Mouse (Mus musculus): ENCODE results near the gene Plekhm3.

Plekhm3 gene

DNA sequence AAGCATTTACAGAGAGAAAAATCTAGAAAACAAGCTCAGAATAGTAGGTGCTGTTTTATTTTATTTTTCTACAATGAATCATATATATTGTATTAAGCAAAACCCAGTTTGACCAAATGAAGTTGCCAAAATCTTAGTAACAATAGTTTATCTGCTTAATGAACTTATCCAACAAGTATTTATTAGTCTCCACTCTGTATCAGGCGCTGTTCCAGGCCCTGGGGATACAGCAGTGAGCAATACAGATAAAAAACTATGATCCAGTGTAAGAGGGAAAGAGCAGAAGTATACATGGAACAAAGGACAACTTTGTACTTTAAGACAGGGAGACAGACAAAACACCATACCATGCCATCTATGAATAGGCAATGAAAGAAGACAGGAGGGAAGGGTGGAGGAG lies 81.5 kb downstream of the Plekhm3 start:
- no peak for DNase-seq

DNA sequence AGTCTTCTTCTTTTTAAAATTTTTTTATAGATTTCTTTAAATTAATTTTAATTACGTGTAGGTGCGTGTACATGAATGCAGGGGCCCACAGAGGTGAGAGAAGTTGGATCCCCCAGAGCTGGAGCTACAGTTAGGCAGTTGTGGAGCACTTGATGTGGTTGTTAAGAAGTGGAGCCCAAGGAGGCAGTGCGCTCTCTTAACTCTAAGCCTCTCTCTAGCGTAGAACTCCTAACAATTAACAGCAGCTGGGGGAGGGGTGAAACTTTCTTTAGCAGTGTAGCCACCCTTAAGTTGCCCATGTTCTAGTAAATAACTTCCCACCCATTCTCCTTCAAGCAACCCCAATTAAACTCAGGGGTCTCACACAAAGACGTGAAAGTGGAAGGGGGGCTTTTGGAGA lies 84.7 kb downstream of the Plekhm3 start:
- no peak for DNase-seq

DNA sequence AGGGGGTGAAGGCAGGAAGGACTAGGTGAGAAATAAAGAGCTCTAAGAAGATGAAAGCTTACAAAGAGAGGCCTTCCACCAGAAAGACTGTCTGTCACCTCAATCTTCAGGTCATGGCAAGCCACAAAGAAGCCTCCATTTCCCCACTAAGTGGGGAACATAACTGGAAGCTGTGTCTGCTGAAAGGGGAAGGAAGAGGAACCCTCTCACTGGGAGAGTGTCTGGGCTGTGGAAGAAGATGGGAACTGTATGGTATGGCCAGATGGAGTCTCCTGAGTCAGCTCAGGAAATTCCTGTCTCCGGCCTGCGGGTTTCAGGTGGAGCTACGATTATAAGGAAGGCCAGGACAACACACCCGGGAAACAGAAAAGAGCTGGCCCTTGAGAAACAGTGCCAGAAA lies 88.9 kb downstream of the Plekhm3 start:
- no peak for DNase-seq

DNA sequence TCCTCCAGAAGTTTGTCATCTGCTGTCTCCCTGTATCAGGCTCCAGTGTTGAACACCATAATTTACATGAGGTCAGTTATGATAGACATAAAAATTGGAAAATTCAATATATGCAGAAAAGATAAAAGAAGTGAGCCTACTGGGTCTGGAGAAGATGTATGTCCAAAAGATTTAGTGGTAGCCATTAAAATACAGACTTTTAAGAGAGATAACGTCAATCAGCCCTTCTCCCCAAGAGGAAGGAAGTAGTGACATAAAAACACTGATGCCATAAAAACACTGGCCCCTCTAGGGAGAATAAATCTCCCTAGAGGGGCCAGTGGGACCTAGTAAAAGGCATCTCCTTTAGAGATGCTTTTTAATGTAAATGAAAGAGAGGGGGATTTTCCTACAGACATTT lies 90.5 kb downstream of the Plekhm3 start:
- DNase-seq = no peak

DNA sequence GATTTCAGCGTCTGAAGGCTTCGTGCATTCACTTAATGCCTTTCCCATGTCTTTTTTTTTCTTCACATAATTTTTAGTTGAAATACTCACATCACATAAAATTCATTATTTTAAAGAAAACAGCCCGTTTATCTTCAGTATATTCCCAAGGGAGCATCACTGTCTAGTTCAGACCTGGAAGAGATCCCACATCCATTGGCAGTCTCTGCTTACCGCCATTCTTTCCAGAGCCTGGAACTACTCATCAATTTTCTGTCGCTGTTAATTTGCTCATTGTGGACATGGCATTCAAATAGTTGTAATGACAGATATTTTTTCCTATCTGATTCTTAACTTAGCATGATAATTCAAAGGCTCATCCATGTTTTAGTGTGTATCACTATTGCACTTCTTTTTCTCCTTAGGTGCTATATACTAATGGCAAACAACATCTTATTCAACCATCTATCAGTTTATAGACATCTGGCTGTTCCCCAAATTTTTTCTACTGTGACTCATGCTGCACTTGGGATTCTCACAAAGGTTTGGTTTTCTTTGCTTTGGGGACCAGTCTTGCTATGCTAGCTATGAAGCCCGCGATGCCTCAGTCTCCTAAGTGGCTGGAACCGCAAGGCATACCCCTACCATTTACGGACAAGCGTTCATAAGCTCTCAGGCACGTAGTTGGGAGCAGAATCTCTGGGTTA lies 96.2 kb downstream of the Plekhm3 start:
- DNase-seq = no peak

DNA sequence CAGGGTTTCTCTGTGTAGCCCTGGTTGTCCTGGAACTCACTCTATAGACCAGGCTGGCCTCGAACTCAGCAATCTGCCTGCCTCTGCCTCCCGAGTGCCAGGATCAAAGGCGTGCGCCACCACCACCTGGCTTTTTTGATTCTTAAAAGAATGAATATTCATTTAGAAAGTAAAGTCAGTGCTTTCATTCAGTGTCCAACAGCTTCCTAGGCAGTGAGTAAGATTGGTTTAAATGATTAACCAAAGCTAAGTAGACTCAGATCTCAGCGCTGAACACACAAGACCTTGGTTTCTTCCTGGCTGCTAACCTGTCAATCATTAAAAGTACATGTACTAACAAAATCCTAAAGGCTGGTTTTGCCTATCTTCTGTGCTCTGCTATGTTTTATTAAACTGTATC lies 96.8 kb downstream of the Plekhm3 start:
- DNase-seq = no peak

DNA sequence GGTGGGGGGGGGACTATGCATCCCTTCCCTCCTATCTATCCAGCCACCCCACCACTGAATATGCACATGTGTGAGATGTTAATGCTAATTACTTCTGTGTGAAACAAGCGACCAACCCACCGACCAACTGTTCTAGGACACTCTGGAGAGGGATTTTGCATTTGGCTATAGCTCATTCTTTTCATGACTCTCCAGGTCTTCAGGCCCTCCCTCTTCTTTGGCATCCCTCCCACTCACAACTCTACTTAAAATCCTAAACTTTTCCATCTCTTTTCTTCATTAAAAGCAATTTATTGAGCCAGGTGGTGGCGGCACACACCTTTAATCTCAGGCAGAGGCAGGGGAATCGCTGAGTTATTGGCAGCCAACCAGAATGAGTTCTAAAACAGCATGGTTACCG lies 101.8 kb downstream of the Plekhm3 start:
- DNase-seq = no peak

DNA sequence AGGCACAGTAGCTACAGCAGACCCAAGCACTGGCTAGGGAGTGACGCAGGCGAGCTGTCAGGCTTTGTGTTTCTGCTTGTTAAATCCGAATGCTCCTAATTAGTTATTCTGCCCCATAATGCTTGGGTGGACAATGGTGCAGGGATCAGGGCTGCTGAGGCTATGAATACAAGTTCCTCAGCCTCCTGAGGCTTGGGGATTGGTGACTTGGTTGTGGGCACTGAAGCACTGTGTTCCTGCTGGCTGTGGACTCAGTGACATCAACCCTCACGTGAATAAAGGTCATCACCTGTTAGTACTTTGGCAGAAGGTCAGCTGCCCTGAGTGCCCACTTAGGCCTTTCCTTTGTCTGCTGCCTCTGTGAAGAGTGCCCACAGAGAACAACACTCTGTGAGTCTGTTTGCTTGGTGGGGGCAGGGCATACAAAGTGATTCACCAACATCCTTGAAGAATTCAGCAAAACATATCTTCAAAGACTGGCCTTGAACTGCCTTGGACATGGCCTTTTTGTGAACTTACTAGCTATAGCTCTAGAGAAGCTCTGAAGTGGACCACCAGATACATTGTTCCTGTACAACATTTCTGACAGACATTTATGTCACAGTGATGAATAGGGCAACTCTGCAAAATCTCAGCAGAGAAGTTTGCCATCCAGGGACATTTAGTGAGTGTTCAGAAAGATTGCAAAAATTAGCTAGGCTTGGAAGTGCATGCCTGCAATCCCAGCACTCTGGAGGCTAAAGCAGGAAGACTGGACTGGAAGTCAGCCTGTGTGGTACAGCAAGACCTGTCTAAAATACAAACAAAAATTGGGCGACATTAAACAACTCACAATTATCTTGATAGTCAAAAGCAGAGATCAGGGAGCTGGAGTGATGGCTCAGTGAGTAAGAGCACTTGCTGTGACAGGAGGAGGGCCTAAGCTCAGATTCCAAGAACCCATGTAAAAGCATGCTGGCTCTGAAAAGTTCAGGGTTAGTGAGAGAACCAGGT lies 102.6 kb downstream of the Plekhm3 start:
- DNase-seq = peak; percentile 80 to 88

DNA sequence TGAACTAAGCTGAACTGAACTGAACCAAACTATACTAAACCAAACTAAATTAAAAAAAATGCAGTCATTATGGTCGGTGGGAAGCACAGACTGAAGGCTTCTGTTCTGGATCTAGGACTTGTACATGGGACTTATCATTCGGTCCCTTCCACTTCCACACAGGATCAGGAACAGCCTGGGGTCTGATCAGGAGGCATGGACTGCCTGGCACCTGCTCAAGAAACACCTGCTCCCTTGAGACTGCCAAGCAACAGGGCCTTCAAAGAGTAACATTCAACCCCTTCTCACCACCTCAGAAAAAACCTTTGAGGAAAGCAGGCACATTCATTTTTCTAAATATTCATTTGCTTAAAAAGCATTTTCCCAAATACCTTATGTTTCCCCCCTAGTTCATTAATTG lies 103.4 kb downstream of the Plekhm3 start:
- no peak for DNase-seq

DNA sequence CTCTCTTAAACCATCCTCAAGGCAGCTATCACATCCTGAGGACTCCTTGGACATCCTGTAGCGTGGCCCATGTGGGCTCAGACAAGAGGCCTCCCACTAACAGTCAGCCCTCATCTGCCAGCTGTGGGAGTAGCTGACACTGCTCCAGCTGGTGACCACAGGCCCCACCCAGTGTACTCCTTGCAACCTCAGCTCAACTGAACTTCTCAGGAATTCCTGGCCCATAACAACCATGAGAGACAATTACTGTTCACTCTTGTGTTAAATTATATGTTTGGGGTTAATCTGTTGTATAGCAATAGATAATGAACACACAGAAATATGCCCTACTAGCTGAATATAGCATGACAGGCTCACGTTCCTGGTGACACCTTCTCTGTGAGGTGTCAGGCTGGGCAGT lies 104.4 kb downstream of the Plekhm3 start:
- peak in 1 of 2 experiments; percentile 35 for DNase-seq

DNA sequence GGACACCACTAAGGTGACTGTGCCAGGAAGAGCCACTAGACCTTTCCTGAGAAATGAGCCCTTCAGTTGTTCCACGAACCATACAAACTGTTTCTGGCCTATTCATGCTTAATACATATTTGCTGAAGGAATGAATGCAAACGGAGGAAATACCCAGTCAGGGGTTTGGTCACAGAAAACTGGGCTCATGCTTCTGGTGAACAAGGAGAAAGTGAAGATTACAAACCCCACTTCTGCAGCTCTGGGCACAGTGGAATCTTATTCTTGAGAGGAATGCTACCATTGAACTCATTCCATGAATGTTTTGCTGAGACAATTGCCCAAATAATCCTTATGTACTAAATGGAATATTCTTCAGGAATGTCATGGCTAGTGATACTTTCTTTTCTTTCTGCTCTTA lies 106.3 kb downstream of the Plekhm3 start:
- DNase-seq = no peak

DNA sequence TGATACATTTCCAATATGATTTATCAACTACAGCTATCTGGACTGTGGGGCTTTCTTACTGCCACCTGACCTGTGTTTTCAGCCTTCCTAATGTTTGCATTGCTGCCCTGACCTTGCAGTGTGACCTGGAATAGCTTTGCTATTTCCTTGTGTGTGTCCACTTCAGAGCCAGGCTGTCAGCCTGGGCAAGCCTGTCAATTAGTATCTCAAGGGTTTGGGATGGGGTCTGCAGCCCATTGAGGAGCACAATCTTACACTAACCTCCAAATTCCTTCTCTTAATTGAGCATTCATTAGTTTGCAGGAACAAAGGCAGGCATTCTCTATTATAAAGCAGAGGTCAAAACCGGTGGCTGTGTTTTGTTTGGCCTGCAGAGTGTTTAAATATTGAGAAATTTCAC lies 107.6 kb downstream of the Plekhm3 start:
- no peak for DNase-seq

DNA sequence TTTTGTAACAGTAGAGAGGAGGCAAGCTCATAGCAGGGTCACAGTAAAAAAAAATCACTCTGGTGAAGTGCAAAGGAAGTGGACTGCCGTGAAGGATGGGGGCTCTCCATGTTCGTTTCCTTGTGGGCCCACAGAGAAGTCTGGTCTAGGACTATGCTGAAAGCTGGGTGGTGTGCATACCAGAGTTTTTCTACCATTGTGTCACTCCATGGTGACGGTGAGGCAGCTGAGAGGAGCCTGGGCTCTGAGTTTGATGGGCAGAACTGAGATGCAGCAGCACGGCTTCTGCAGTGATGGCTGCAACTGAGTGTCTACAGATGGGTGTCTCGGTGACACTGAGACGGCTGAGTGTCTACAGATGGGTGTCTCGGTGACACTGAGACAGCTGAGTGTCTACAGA lies 108.5 kb downstream of the Plekhm3 start:
- DNase-seq = no peak

DNA sequence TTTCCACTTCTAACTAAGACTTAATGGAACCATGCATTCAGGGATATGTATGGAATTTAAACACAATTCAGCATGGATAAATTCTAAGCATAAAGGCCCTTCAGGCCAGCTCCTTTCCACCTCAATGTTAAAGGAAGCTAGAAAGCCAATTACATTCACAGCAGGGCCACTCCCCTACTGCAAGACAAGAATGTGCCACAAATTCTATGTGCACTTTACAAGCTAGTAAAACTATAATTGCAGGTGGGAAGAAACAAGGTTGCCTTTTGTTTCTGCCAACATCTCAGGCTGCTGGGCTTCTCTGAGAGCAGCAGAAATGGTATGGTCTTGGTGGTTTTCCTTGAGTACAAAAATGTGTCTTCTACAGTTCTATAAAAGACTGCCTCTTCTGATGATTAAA lies 109.1 kb downstream of the Plekhm3 start:
- no peak for DNase-seq

DNA sequence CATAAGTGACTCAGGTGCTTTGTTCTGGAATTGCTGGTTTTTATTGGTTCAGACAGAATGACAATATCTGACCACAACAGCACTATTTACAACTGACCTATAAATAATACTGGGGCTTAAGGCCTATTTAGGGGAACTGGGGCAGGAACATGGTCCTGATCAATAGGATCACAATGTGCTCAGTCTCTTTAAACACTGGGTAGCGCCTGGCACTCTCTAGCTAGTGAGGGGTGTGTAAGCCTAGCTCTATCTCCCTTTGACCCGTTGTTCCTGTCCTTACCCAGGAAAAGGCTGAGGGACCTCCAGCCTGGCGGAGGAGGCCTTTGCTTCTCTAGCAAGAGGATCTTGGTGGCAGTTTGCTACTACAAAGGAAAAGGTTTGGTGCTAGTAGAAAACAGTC lies 111.6 kb downstream of the Plekhm3 start:
- DNase-seq = no peak

DNA sequence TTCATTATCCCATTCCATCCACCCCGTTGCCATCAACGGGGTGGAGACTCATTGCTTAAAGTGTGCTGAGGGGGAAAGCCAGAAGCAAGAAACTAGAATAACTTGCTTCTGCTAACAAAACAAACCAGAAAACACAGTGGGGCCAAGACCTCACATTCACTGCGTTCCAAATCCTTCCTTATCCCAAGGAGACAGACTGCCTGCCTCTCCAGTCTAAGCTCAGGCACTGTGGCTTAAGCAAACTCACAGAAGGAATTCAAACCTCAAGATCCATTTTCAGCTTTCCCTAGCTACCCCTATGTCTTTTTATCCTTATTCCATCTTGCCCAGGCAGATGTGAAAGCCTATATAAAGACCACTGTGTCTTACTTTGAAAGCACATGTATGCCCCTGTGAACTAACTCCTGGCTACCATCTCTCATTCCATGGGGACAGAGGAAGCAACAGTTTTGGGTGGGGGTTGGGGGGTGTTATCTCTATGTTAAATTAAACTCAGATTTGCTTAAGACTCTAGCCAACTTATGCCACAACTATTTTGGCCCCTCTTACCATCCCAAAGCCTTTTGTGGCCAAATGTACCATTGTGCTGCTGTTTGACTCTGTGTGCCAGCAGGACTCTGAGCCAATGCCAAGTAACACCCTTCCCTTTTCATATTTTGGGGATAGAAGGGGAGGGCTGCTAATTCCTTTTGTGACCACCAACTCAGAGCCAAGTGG lies 112.6 kb downstream of the Plekhm3 start:
- DNase-seq = no peak

DNA sequence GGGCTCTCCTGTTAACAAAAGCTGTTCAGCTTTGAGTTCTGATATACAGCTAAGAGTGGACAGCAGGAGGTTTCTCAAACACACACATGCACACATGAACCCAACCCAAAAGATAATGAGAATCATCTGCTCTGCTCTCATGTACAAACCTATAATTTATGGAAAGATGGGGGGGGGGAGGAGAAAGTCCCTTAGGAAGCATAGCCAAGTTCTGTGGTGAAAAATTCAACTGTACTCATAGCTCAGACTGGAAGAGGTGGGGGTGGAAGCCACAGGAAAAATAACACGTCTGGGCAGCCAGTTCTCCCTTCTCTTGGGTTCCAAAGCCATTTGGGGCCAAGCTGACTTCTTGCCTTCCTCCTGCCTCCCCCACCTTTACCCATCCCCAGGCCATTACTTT lies 115.7 kb downstream of the Plekhm3 start:
- no peak for DNase-seq

DNA sequence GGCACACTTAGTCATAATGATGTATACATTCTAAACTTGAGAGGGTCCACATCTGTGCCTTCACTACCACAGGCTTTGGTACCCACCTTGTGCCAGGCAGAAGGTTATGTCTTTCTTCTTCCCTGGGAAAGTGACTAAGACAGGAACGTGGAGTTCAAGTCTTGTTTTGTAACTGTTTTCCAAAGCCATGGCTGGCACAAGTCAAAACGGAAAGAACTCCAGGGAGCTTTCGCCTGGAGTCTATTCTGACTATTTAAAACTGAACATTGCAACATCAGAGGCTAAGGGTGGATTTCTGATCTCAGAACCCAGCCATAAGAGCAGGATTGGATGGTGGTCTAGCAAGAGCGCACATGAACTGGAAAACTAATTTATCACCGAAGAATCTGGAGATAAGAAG lies 120.0 kb downstream of the Plekhm3 start:
- peak in 1 of 2 experiments; percentile 20 for DNase-seq

DNA sequence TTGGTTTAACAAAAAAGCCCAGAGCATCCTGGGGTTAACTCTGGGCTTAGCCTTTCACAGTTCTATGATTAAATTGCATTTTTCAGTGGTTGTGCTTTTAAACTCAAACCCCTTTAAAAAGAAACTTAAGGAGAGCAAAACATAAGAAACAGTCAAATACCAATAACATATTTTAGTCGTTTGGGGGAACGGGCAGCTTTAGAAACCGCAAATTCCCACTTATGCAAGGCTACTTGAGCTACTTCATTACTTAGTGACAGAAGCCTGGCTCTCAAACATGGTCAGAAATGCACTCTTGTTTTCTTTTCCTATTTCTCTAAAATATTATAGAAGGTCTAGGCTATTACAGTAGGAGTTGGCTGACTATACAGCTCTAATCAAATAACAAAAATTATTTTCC lies 120.5 kb downstream of the Plekhm3 start:
- peak in 1 of 2 experiments; percentile 23 for DNase-seq

DNA sequence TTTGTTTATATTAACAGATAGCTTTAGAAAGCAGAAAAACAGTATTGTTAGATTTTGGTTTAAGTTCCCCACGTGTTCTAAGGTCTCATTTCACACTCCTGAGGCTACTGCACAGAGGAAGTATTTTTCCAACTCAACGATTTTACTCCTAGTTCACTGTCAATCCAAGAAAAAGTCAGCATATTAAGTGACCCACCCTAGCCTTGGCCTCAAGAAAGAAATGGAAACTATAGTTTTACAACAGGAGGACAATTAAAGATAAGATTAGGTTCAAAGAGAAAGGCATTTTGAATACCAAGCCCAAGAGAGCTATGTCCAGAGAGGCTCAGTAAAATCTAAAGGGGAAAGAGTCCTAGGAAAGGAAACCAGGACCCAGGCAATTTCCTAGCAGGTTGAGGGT lies 125.1 kb downstream of the Plekhm3 start:
- no peak for DNase-seq

DNA sequence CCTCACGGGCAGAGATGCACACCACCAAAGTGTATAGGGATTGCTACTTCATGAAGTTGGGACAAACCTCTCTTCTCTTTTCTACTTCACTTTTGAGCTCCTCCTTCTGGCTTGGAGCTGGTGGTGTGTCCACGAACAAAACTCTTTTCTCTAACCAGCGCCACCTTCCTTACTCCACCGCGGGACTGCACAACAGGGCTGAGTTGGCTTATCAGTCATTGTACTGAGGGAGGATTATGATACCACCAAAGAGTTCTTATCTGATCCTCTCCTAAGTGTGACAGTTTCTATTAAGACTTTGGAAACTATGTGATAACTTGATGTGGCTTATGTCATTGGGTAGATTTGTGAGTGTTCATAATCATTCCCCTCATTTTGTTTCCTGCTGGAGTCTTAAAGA lies 129.2 kb downstream of the Plekhm3 start:
- no peak for DNase-seq

DNA sequence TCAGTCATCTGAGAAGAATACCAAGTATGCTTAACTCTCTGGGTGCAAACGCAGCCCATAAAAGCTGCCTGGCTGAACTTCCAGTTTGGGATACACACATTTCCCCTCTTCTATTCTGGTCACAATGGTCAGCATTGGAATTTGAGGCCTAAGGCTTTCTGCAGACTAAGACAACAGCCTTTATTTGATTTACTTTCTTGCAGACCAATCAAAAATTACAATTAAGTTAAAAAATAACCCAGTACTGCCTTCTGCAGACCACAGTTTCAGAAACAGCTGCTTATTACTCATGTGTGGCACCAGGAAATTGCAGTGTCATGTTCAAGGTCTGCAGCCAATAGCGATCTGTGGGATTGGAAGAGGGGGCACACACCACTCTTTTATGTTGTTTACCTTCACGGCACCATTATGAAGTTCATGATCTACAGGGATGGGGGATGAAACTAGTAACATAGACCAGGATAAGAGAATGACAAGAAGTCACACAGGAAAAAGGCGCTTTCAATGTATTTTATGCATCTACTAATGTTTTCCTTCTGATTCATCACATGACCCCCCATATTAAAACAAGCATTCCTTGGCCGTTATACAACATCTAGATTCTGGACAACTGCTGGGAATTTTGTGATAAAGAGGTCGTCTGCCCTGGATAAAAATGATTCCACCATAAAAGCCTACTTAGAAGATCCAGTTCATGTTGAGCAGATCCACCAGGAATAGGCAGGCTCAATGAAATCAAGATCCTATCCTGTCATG lies 130.1 kb downstream of the Plekhm3 start:
- no peak for DNase-seq

DNA sequence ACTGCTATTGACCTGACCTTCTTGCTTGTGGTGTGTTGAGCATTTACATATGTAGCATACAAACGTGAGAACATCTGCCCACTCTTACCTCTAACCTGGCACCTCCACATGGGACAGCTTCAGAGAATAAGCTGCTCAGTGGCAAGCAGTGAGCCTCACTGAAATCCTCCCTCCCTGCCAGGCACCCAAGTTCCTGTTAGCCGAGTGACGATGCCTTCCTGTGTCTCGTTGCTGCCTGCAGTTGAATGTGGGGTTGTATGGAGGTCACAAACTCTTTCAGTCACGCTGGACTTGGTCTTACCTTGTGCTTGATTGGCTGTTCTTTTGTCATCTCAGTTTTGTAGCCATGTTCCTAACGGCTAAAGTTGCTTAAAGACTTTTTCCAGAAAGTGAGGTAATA lies 133.1 kb downstream of the Plekhm3 start:
- no peak for DNase-seq
